Mouse (Mus musculus) embryonic fibroblast, embryonic 13.5 days (primary cell): ENCODE data around the gene Zxdc.

ENCODE experiments used
- CTCF ChIP-seq: IDR thresholded peaks from 2 replicates; pipeline ENCODE4 v1.5.1; 2011; ENCODE audit warnings: mild to moderate bottlenecking, control low read depth, low read length, moderate library complexity, borderline replicate concordance; ENCODE audit not compliant: insufficient read depth
- POLR2A ChIP-seq: IDR thresholded peaks from 2 replicates; pipeline ENCODE4 v1.6.1; 2011; ENCODE audit warnings: low read depth, mild to moderate bottlenecking, control low read depth, low read length, moderate library complexity

DNA sequence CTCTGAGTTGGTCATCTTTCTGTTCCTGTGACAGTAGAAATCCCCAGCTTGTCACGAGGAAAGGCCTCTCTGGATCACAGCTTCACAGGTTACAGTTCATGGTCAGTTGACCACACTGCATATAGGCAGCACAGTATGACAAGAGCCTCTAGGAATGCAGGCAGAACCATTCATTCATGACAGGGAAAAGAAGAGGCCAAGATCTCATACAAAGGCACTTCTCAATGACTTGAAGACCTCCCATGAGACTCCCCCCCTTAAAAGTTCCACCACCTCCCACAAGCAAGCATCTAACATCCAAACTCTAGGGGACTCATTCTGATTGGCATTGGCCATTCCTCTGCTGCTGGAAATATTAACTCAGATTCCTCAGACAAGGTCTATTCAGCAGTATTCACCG, 9.8 kb upstream of the Zxdc start:
- no peak for TF ChIP-seq CTCF
- no peak for TF ChIP-seq POLR2A
